Mouse (Mus musculus) kidney, postnatal 4 days (tissue): ENCODE results near the gene Vmn2r115.
"Not testable (repeated sequence)": the region's sequence is repeated elsewhere in the genome, so short reads cannot be mapped to it uniquely, and the experiment has no call there.

Experiments
- DNase-seq, 2 experiments: peaks; one replicate each; pipeline ENCODE4 v3.0.0; 2021; ENCODE audit warnings: mixed read lengths in 2 of 2

The Vmn2r115 gene

GRCm38 (mm10) chr17:23343441-23343840 lies at the start of gene Vmn2r115:
Gene Vmn2r115 (plus strand): TSS chr17:23343741.
- not testable (repeated sequence) for DNase-seq

DNA sequence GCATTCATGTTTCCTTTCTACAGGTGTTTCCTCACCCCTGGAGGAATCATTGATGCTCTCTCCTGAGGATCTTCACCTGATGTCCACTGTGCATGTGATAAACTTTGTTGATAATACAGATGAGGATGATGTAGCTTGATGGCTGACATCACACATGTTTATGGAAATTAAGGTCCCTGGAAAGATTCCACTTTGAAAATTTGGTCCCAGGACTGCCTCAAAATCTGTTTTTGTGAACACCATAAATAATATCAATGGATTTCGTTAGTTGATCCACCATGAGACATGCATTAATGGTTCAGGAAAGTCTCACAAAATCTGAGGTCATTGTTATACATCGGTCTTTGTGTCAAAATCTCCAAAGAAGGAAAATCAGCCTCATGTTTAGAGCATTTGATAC lies 31.1 kb upstream of the Vmn2r115 start, which contains the start of gene Vmn2r114:
Gene Vmn2r114, minus strand, starts transcription at position 101 of the 400 bp plus-strand sequence.
- DNase-seq: not testable (repeated sequence)

DNA sequence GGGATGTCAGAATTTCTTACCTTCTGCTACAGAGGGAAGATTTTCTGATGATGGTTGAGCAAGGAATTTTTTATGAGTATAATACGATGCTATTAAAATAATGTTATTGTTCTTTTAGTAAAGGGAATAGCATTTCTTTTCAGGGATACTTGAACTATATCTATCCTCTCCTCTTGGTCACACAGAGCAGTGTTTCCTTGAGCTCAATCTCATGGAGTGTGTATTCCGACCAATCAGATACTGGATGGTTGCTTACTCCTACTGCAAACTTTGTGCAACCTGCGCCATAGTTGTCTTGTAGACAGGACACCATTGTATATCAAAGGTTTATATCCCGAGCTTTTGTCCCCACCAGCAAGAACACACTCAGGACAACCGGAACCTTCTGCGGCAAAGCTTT lies 12.9 kb upstream of the Vmn2r115 start:
- no peak for DNase-seq

DNA sequence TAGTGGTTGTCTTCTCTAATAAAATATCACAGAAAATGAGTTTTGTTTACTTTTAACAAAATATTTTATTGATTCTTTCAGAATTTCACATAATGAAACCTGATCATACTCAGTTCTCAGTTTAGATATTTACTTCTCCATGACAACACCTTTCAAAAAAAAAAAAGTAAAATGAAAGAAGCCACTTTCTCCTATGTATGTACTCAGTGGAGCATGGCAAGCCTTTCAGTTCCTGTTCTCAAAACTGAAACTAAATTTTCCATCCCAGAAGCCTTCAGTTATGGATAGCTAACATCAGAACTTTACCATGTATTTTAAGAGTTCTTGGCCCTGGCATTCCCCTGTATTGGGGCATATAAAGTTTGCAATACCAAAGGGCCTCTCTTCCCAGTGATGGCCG lies 8.1 kb downstream of the Vmn2r115 start:
- no peak for DNase-seq

DNA sequence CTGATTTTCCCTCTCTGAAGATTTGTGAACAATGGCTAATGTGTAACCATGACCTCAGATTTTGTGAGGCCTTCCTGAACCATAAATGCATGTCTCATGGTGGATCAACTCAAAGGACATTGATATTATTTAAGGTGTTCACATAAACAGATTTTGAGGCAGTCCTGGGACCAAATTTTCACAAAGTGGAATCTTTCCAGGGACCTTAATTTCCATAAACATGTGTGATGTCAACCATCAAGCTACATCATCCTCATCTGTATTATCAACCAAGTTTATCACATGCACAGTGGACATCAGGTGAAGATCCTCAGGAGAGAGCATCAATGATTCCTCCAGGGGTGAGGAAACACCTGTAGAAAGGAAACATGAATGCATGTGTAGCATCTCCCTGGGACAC lies 40.8 kb downstream of the Vmn2r115 start, which contains the start of gene Vmn2r116:
Gene Vmn2r116, plus strand, starts transcription at position 301 of the 400 bp plus-strand sequence.
- DNase-seq: not testable (repeated sequence)
